Mouse (Mus musculus): ENCODE results near the gene Gaa. TPM values are rescaled to one million over a fixed set of nuclear protein-coding genes. Genes with fewer than 3 reads are reported as not detected.

Gaa gene
- polyA plus RNA-seq, 1 experiment from 2014 or later = 78.7 TPM

- no peak for ATAC-seq (ENCODE audit: low FRiP score)
- WGBS = 33% methylated on average over 11 of the region's 11 CpGs
- Histone ChIP-seq H3K4me1 (replicated peaks; ENCODE audit: control insufficient read depth, insufficient read depth, low read length) (no peaks in the 10 kb centered on the region), H3K4me3 (replicated peaks; ENCODE audit: low read length) (no peak overlapping the region), H3K9ac (0 out of 2 replicates have a peak overlapping the region, but pooled peaks have one; percentile 20), H3K4me2 (replicated peaks) (no peak overlapping the region), H3K27ac (no peak overlapping the region), H3K36me3 (replicated peaks; ENCODE audit: control insufficient read depth, insufficient read depth) (no peaks in the 10 kb centered on the region), H3K9me3 (ENCODE audit: control insufficient read depth, low read length) (no peaks in the 10 kb centered on the region), H3K27me3 (ENCODE audit: control insufficient read depth, insufficient read depth, low read length) (0 out of 2 replicates have a peak, but pooled peaks cover 7% of the 10 kb centered on the region)
- no peak for DNase-seq (ENCODE audit: low spot score)
These were observed 40.2 kb downstream of the Gaa start for GRCm38 (mm10) chr11:119307916-119308315.

- no peaks in the 10 kb centered on the region for H3K36me3 ChIP-seq (replicated peaks; ENCODE audit: control insufficient read depth, insufficient read depth)
- H3K9me3 ChIP-seq (ENCODE audit: control insufficient read depth, low read length) = no peaks in the 10 kb centered on the region
- DNase-seq (ENCODE audit: low spot score) (no peak), ATAC-seq (ENCODE audit: low FRiP score) (no peak)
- H3K9ac ChIP-seq = no peak overlapping the region
- WGBS = 11% methylated on average over 10 of the region's 10 CpGs
- H3K4me2 ChIP-seq (replicated peaks) = no peak overlapping the region
- H3K4me3 ChIP-seq (replicated peaks; ENCODE audit: low read length) = no peak overlapping the region
- 0 out of 2 replicates have a peak, but pooled peaks cover 7% of the 10 kb centered on the region for H3K27me3 ChIP-seq (ENCODE audit: control insufficient read depth, insufficient read depth, low read length)
- H3K4me1 ChIP-seq (replicated peaks; ENCODE audit: control insufficient read depth, insufficient read depth, low read length) = no peaks in the 10 kb centered on the region
- H3K27ac ChIP-seq = no peak overlapping the region
These were observed 42.9 kb downstream of the Gaa start for GRCm38 (mm10) chr11:119310621-119311020.

GRCm38 (mm10) chr11:119314252-119314936, 46.7 kb downstream of the Gaa start:
- no peak overlapping the region for H3K9ac ChIP-seq
- H3K36me3 ChIP-seq (replicated peaks; ENCODE audit: control insufficient read depth, insufficient read depth) = no peaks in the 10 kb centered on the region
- no peak overlapping the region for H3K4me2 ChIP-seq (replicated peaks)
- H3K4me3 ChIP-seq (replicated peaks; ENCODE audit: low read length) = no peak overlapping the region
- 0 out of 2 replicates have a peak, but pooled peaks cover 7% of the 10 kb centered on the region for H3K27me3 ChIP-seq (ENCODE audit: control insufficient read depth, insufficient read depth, low read length)
- 82% methylated on average over 17 of the region's 17 CpGs for whole genome bisulfite sequencing
- H3K27ac ChIP-seq = no peak overlapping the region
- no peaks in the 10 kb centered on the region for H3K4me1 ChIP-seq (replicated peaks; ENCODE audit: control insufficient read depth, insufficient read depth, low read length)
- DNase-seq (ENCODE audit: low spot score) (no peak), ATAC-seq (ENCODE audit: low FRiP score) (no peak)
- H3K9me3 ChIP-seq (ENCODE audit: control insufficient read depth, low read length) = no peaks in the 10 kb centered on the region

DNA sequence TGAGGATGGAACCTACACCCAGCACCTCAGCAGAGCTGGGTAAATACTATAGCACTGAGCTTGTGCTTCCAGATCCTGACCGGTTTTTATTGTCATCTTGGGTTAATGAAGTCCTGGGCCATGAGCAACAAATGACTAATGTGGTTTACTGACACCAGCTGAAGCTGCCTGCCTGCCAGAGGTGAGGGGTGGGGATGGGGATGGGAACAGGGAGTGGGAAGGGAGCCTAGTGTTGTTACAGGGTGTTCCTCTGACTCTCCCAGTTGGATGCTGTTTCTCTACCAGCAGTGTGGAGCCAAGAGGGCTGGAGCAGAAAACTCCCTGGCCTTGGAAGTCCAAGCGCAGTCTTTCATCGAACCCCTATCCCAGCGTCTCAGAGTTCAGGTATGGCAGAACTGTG, 49.0 kb downstream of the Gaa start:
- no peak for ATAC-seq (ENCODE audit: low FRiP score)
- WGBS = 86% methylated on average over 4 of the region's 4 CpGs
- H3K9ac ChIP-seq = no peak overlapping the region
- no peaks in the 10 kb centered on the region for H3K27me3 ChIP-seq (ENCODE audit: control insufficient read depth, insufficient read depth, low read length)
- no peak overlapping the region for H3K4me2 ChIP-seq (replicated peaks)
- H3K36me3 ChIP-seq (replicated peaks; ENCODE audit: control insufficient read depth, insufficient read depth) = no peaks in the 10 kb centered on the region
- no peak overlapping the region for H3K4me3 ChIP-seq (replicated peaks; ENCODE audit: low read length)
- no peak for DNase-seq (ENCODE audit: low spot score)
- H3K4me1 ChIP-seq (replicated peaks; ENCODE audit: control insufficient read depth, insufficient read depth, low read length) = no peaks in the 10 kb centered on the region
- H3K9me3 ChIP-seq (ENCODE audit: control insufficient read depth, low read length) = no peaks in the 10 kb centered on the region
- H3K27ac ChIP-seq = no peak overlapping the region

GRCm38 (mm10) chr11:119322521-119322920, 54.8 kb downstream of the Gaa start:
- no peaks in the 10 kb centered on the region for H3K4me1 ChIP-seq (replicated peaks; ENCODE audit: control insufficient read depth, insufficient read depth, low read length)
- no peak for ATAC-seq (ENCODE audit: low FRiP score)
- H3K9me3 ChIP-seq (ENCODE audit: control insufficient read depth, low read length) = no peaks in the 10 kb centered on the region
- no peak overlapping the region for H3K4me3 ChIP-seq (replicated peaks; ENCODE audit: low read length)
- H3K27ac ChIP-seq = no peak overlapping the region
- 85% methylated on average over 13 of the region's 13 CpGs for WGBS
- no peaks in the 10 kb centered on the region for H3K27me3 ChIP-seq (ENCODE audit: control insufficient read depth, insufficient read depth, low read length)
- H3K4me2 ChIP-seq (replicated peaks) = no peak overlapping the region
- no peak for DNase-seq (ENCODE audit: low spot score)
- H3K36me3 ChIP-seq (replicated peaks; ENCODE audit: control insufficient read depth, insufficient read depth) = no peaks in the 10 kb centered on the region
- H3K9ac ChIP-seq = no peak overlapping the region

GRCm38 (mm10) chr11:119325068-119325467, 57.4 kb downstream of the Gaa start:
- H3K4me2 ChIP-seq (replicated peaks) = no peak overlapping the region
- H3K4me3 ChIP-seq (replicated peaks; ENCODE audit: low read length) = no peak overlapping the region
- no peak overlapping the region for H3K27ac ChIP-seq
- H3K9ac ChIP-seq = no peak overlapping the region
- no peaks in the 10 kb centered on the region for H3K4me1 ChIP-seq (replicated peaks; ENCODE audit: control insufficient read depth, insufficient read depth, low read length)
- H3K9me3 ChIP-seq (ENCODE audit: control insufficient read depth, low read length) = no peaks in the 10 kb centered on the region
- no peaks in the 10 kb centered on the region; the same call in 1 of the 2 replicates for H3K27me3 ChIP-seq (ENCODE audit: control insufficient read depth, insufficient read depth, low read length)
- no peaks in the 10 kb centered on the region for H3K36me3 ChIP-seq (replicated peaks; ENCODE audit: control insufficient read depth, insufficient read depth)
- DNase-seq (ENCODE audit: low spot score) (no peak), ATAC-seq (ENCODE audit: low FRiP score) (no peak)
- WGBS = 69% methylated on average over 1 of the region's 1 CpGs

DNA sequence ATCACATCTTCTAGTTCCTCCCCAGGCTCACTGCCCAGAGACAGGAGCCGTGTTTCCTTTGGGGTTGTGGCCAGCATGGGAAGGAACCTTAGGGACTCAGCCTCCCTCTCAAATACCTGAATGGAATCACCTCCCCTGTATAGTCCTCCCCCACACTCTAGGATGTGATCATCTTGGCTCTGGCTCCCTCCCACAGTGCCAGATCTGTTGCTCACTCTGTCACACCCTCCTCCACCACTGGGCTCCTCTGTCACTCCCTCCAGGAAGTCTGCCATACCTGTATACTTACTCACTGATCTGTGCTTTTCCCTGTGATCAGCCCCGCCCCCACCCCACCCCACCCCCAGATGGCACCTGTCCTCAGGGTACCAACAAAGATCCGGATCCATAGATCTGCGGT, 62.9 kb downstream of the Gaa start:
- H3K9ac ChIP-seq = no peak overlapping the region

DNA sequence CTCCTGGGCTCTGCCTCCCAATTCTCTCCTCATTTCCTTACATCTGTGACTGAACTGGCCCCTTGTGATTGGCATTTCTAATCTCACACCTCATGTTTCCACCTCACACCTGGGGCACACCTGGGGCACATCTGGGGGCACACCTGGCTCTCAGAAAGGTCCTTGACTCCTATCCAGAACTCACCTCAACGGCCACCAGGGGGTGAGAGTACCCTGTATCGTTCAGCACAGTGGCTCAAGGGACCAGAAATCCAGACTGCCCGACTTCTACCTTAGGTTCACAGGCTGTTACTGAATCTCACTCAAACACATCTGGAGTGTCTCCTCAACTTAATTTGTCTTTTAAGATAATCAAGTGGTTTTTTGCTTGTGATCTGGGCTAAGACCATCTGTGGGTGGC, 64.3 kb downstream of the Gaa start:
- WGBS = 52% methylated on average over 3 of the region's 3 CpGs
- Histone ChIP-seq H3K9me3 (ENCODE audit: control insufficient read depth, low read length) (no peaks in the 10 kb centered on the region), H3K4me1 (replicated peaks; ENCODE audit: control insufficient read depth, insufficient read depth, low read length) (no peaks in the 10 kb centered on the region), H3K27me3 (ENCODE audit: control insufficient read depth, insufficient read depth, low read length) (no peaks in the 10 kb centered on the region; the same call in 1 of the 2 replicates), H3K4me3 (replicated peaks; ENCODE audit: low read length) (no peak overlapping the region), H3K27ac (no peak overlapping the region), H3K36me3 (replicated peaks; ENCODE audit: control insufficient read depth, insufficient read depth) (no peaks in the 10 kb centered on the region), H3K4me2 (replicated peaks) (no peak overlapping the region), H3K9ac (no peak overlapping the region)
- DNase-seq (ENCODE audit: low spot score) (no peak), ATAC-seq (ENCODE audit: low FRiP score) (no peak)

More for the DNA sequence above, 62.9 kb downstream of the Gaa start:
- Histone ChIP-seq H3K27me3 (ENCODE audit: control insufficient read depth, insufficient read depth, low read length) (no peaks in the 10 kb centered on the region; the same call in 1 of the 2 replicates), H3K27ac (no peak overlapping the region), H3K4me3 (replicated peaks; ENCODE audit: low read length) (no peak overlapping the region), H3K4me2 (replicated peaks) (no peak overlapping the region), H3K4me1 (replicated peaks; ENCODE audit: control insufficient read depth, insufficient read depth, low read length) (no peaks in the 10 kb centered on the region), H3K36me3 (replicated peaks; ENCODE audit: control insufficient read depth, insufficient read depth) (no peaks in the 10 kb centered on the region), H3K9me3 (ENCODE audit: control insufficient read depth, low read length) (no peaks in the 10 kb centered on the region)
- ATAC-seq (ENCODE audit: low FRiP score) (no peak), DNase-seq (ENCODE audit: low spot score) (no peak)
- 76% methylated on average over 4 of the region's 4 CpGs for WGBS

Measured in hindbrain, embryonic 14.5 days (tissue).